Mouse (Mus musculus) forebrain, embryonic 13.5 days (tissue): ENCODE results near the gene Sap18. TPM values are rescaled to one million over a fixed set of nuclear protein-coding genes. Genes with fewer than 3 reads are reported as not detected.
A peak's percentile ranks its signal among the peaks of the same experiment; 100 is the strongest.
"Not testable (repeated sequence)": the region's sequence is repeated elsewhere in the genome, so short reads cannot be mapped to it uniquely, and the experiment has no call there.

ENCODE experiments used
- ATAC-seq: fragments of 200-750 bp; cut with Nextera tagmentation; 2 replicates; pipeline ENCODE4 v1.8.0; 2017
- H3K27ac ChIP-seq: fragments of 300-500 bp; sonication (generic); 2 replicates; pipeline ENCODE4 v1.5.1; 2015; ENCODE audit warnings: inconsistent platforms, mild to moderate bottlenecking, moderate library complexity
- H3K27me3 ChIP-seq: fragments of 300-500 bp; sonication (generic); 2 replicates; pipeline ENCODE4 v1.6.1; 2015; ENCODE audit warnings: mild to moderate bottlenecking, inconsistent platforms
- H3K36me3 ChIP-seq: fragments of 300-500 bp; sonication (generic); 2 replicates; pipeline ENCODE4 v1.6.1; 2015; ENCODE audit warnings: mild to moderate bottlenecking, inconsistent platforms; ENCODE audit not compliant: poor library complexity, severe bottlenecking
- H3K4me1 ChIP-seq: fragments of 300-500 bp; sonication (generic); 2 replicates; pipeline ENCODE4 v1.6.1; 2015; ENCODE audit warnings: inconsistent platforms
- H3K4me2 ChIP-seq: fragments of 300-500 bp; sonication (generic); 2 replicates; pipeline ENCODE4 v1.6.1; 2015; ENCODE audit warnings: inconsistent platforms, mild to moderate bottlenecking, moderate library complexity
- H3K4me3 ChIP-seq: fragments of 300-500 bp; sonication (generic); 2 replicates; pipeline ENCODE4 v1.5.1; 2015; ENCODE audit warnings: mild to moderate bottlenecking, inconsistent platforms
- H3K9ac ChIP-seq: fragments of 300-500 bp; sonication (generic); 2 replicates; pipeline ENCODE4 v1.6.1; 2015; ENCODE audit warnings: mild to moderate bottlenecking, inconsistent platforms
- H3K9me3 ChIP-seq: fragments of 300-500 bp; sonication (generic); replicated peaks from 2 replicates; pipeline ENCODE4 v1.6.1; 2016; ENCODE audit warnings: inconsistent platforms
- WGBS: fragments of 180-500 bp; shearing (Covaris S2); methylation state at CpG from one replicate; pipeline ENCODE4 v1.1.7; 2015; 5-methylcytosine and 5-hydroxymethylcytosine counted together
- polyA plus RNA-seq: library from polyadenylated mRNA; unstranded; fragments of >200 nt; fragmentation: Nextera tagmentation; extraction: Ambion mirVana; gene quantifications from 2 replicates; pipeline ENCODE4 v1.2.1, GENCODE M21; 2015

The Sap18 gene
- polyA plus RNA-seq = 24.1 and 24.5 TPM in 2 replicates

- peak within 1 kb of the TSS; percentile 85 for H3K4me3 ChIP-seq
- H3K4me1 ChIP-seq = peaks cover 20% of the 10 kb centered on the region
- H3K27ac ChIP-seq = peak within 1 kb of the TSS; percentile 68
- H3K4me2 ChIP-seq = peak within 1 kb of the TSS; percentile 87
- H3K36me3 ChIP-seq = peaks cover 21% of the 10 kb centered on the region
- H3K9me3 ChIP-seq = no peaks in the 10 kb centered on the region
- ATAC-seq = peak; percentile 98
- 0 out of 2 replicates have a peak, but pooled peaks cover 4% of the 10 kb centered on the region for H3K27me3 ChIP-seq
- peak within 1 kb of the TSS; percentile 93 for H3K9ac ChIP-seq
- WGBS = under 1% methylated on average over 99 of the region's 99 CpGs
Measured at GRCm38 (mm10) chr14:57797991-57798931, at the start of gene Sap18. Sap18 (plus strand) TSS chr14:57798180.

GRCm38 (mm10) chr14:57749501-57749900 lies 48.5 kb upstream of the Sap18 start:
- 74% methylated on average over 2 of the region's 2 CpGs for WGBS
- Histone ChIP-seq H3K27me3 (peaks cover 7% of the 10 kb centered on the region; the same call in 1 of the 2 replicates), H3K36me3 (no peaks in the 10 kb centered on the region), H3K27ac (no peak overlapping the region), H3K4me2 (no peak overlapping the region), H3K4me3 (no peak overlapping the region), H3K9me3 (no peaks in the 10 kb centered on the region), H3K9ac (no peak overlapping the region), H3K4me1 (peaks cover 9% of the 10 kb centered on the region)
- no peak for ATAC-seq

GRCm38 (mm10) chr14:57751006-57751405 lies 47.0 kb upstream of the Sap18 start:
- H3K4me2 ChIP-seq, H3K27ac ChIP-seq, ATAC-seq, H3K9me3 ChIP-seq, H3K4me3 ChIP-seq, H3K9ac ChIP-seq, H3K4me1 ChIP-seq, H3K36me3 ChIP-seq, H3K27me3 ChIP-seq: not testable (repeated sequence)

GRCm38 (mm10) chr14:57753351-57753992 lies 44.5 kb upstream of the Sap18 start:
- ATAC-seq = no peak
- no peak overlapping the region for H3K4me2 ChIP-seq

GRCm38 (mm10) chr14:57755661-57756060 lies 42.3 kb upstream of the Sap18 start:
- Histone ChIP-seq H3K9me3 (no peaks in the 10 kb centered on the region), H3K4me3 (no peak overlapping the region), H3K36me3 (no peaks in the 10 kb centered on the region), H3K27me3 (no peaks in the 10 kb centered on the region), H3K9ac (no peak overlapping the region), H3K27ac (no peak overlapping the region), H3K4me1 (no peaks in the 10 kb centered on the region), H3K4me2 (no peak overlapping the region)
- ATAC-seq = no peak
- WGBS = 97% methylated on average over 2 of the region's 2 CpGs

More at GRCm38 (mm10) chr14:57753351-57753992, 44.5 kb upstream of the Sap18 start:
- Histone ChIP-seq H3K27me3 (no peaks in the 10 kb centered on the region), H3K27ac (no peak overlapping the region), H3K9me3 (no peaks in the 10 kb centered on the region), H3K36me3 (no peaks in the 10 kb centered on the region), H3K4me3 (no peak overlapping the region), H3K9ac (no peak overlapping the region), H3K4me1 (no peaks in the 10 kb centered on the region)
- WGBS = 13% methylated on average over 9 of the region's 9 CpGs

GRCm38 (mm10) chr14:57756094-57756493 lies 41.9 kb upstream of the Sap18 start:
- Histone ChIP-seq H3K9ac (no peak overlapping the region), H3K9me3 (no peaks in the 10 kb centered on the region), H3K4me3 (no peak overlapping the region), H3K36me3 (no peaks in the 10 kb centered on the region), H3K27me3 (no peaks in the 10 kb centered on the region), H3K4me1 (peaks cover 4% of the 10 kb centered on the region), H3K4me2 (no peak overlapping the region), H3K27ac (no peak overlapping the region)
- WGBS = 91% methylated on average over 4 of the region's 4 CpGs
- ATAC-seq = no peak

GRCm38 (mm10) chr14:57758237-57758636 lies 39.7 kb upstream of the Sap18 start, which contains the start of gene Lats2:
Lats2 (minus strand) TSS chr14:57758388.
- H3K36me3 ChIP-seq = no peaks in the 10 kb centered on the region
- WGBS = 92% methylated on average over 4 of the region's 4 CpGs
- no peaks in the 10 kb centered on the region for H3K9me3 ChIP-seq
- no peak within 1 kb of the TSS for H3K4me3 ChIP-seq
- H3K27me3 ChIP-seq = no peaks in the 10 kb centered on the region
- no peak within 1 kb of the TSS for H3K27ac ChIP-seq
- H3K4me1 ChIP-seq = peaks cover 7% of the 10 kb centered on the region
- no peak for ATAC-seq
- no peak within 1 kb of the TSS for H3K9ac ChIP-seq
- no peak within 1 kb of the TSS for H3K4me2 ChIP-seq

GRCm38 (mm10) chr14:57760447-57761412 lies 37.2 kb upstream of the Sap18 start:
- Histone ChIP-seq H3K4me1 (peaks cover 7% of the 10 kb centered on the region), H3K27ac (no peak overlapping the region), H3K27me3 (no peaks in the 10 kb centered on the region), H3K4me3 (no peak overlapping the region), H3K4me2 (no peak overlapping the region), H3K9ac (no peak overlapping the region), H3K36me3 (no peaks in the 10 kb centered on the region), H3K9me3 (no peaks in the 10 kb centered on the region)
- 39% methylated on average over 10 of the region's 10 CpGs for WGBS
- ATAC-seq = 0 out of 2 replicates have a peak, but pooled peaks have one; percentile 36

- 97% methylated on average over 5 of the region's 5 CpGs for WGBS
- ATAC-seq = no peak
- Histone ChIP-seq H3K9ac (no peak overlapping the region), H3K36me3 (no peaks in the 10 kb centered on the region), H3K27me3 (0 out of 2 replicates have a peak, but pooled peaks cover 4% of the 10 kb centered on the region), H3K4me3 (no peak overlapping the region), H3K4me2 (no peak overlapping the region), H3K4me1 (no peaks in the 10 kb centered on the region), H3K9me3 (no peaks in the 10 kb centered on the region), H3K27ac (no peak overlapping the region)
Measured at GRCm38 (mm10) chr14:57769102-57769501, 28.9 kb upstream of the Sap18 start.

- Histone ChIP-seq H3K4me2 (no peak overlapping the region), H3K9me3 (no peaks in the 10 kb centered on the region), H3K27me3 (no peaks in the 10 kb centered on the region), H3K4me1 (no peaks in the 10 kb centered on the region), H3K9ac (no peak overlapping the region), H3K4me3 (no peak overlapping the region), H3K27ac (no peak overlapping the region), H3K36me3 (no peaks in the 10 kb centered on the region)
- no peak for ATAC-seq
- WGBS = 88% methylated on average over 6 of the region's 6 CpGs
Measured at GRCm38 (mm10) chr14:57772157-57772815, 25.7 kb upstream of the Sap18 start.

- Histone ChIP-seq H3K4me1 (no peaks in the 10 kb centered on the region), H3K4me2 (no peak overlapping the region), H3K36me3 (no peaks in the 10 kb centered on the region), H3K9me3 (no peaks in the 10 kb centered on the region), H3K9ac (no peak overlapping the region), H3K4me3 (no peak overlapping the region), H3K27me3 (no peaks in the 10 kb centered on the region), H3K27ac (no peak overlapping the region)
- 67% methylated on average over 4 of the region's 4 CpGs for WGBS
- ATAC-seq = no peak
Measured at GRCm38 (mm10) chr14:57787406-57787805, 10.6 kb upstream of the Sap18 start.
